Mouse (Mus musculus): ENCODE measurements around the gene Tmed11.

- no peak for TF ChIP-seq CTCF (IDR thresholded peaks at IDR 0.05; ENCODE audit: control insufficient read depth, insufficient read depth, low read length)
- TF ChIP-seq POLR2A (IDR thresholded peaks at IDR 0.05; ENCODE audit: borderline replicate concordance, control insufficient read depth, low read depth, low read length), result no peak
Measured at GRCm38 (mm10) chr5:108760002-108760401, 35.2 kb downstream of the Tmed11 start.
